ENCODE assay signal across 7 mouse cellular contexts in genomic region chr15:102202971-102203834, GRCm38 (mm10). TPM values are rescaled to one million over a fixed set of nuclear protein-coding genes. Genes with fewer than 3 reads are reported as not detected.
DNase-seq lines count a peak whose midpoint lies in the region; ATAC-seq lines count a peak whose summit lies in the region.

Gene Zfp740, plus strand, starts transcription at chr15:102203249.

- H3K4me2 ChIP-seq in embryonic facial prominence, embryonic 11.5 days (ENCODE audit: low read depth, low read length), result peak within 1 kb of the TSS; percentile 48
- peak within 1 kb of the TSS; percentile 46 for H3K4me2 ChIP-seq in limb, embryonic 11.5 days (ENCODE audit: low read depth, severe bottlenecking)
- H3K4me2 ChIP-seq in midbrain, embryonic 14.5 days (ENCODE audit: low read length), result peak within 1 kb of the TSS; percentile 78

- H3K27me3 ChIP-seq in embryonic facial prominence, embryonic 11.5 days (ENCODE audit: control insufficient read depth, insufficient read depth, low read length), result no peaks in the 10 kb centered on the region
- H3K27me3 ChIP-seq in limb, embryonic 11.5 days (ENCODE audit: control insufficient read depth, insufficient read depth, low read length), result no peaks in the 10 kb centered on the region
- no peaks in the 10 kb centered on the region for H3K27me3 ChIP-seq in midbrain, embryonic 14.5 days (ENCODE audit: control insufficient read depth, insufficient read depth, low read length)

- H3K9ac ChIP-seq in embryonic facial prominence, embryonic 11.5 days (replicated peaks; ENCODE audit: low read length), result peak within 1 kb of the TSS; percentile 95
- peak within 1 kb of the TSS; percentile 86 for H3K9ac ChIP-seq in limb, embryonic 11.5 days (ENCODE audit: low read length)
- H3K9ac ChIP-seq in midbrain, embryonic 14.5 days (replicated peaks; ENCODE audit: low read length), result peak within 1 kb of the TSS; percentile 87

- DNase-seq in adrenal gland, postnatal 14 days, result peak; percentile 99
- peak; percentile 95 for DNase-seq in embryonic facial prominence, embryonic 11.5 days (ENCODE audit: low spot score)
- peak; percentile 100 for DNase-seq in heart, adult 11 months
- DNase-seq in kidney, adult 18-20 months, result peak; percentile 93
- DNase-seq in limb, embryonic 11.5 days (ENCODE audit: low spot score), result peak; percentile 97
- peak; percentile 97 for DNase-seq in midbrain, embryonic 14.5 days
- DNase-seq in spleen, adult 18-20 months, result peak; percentile 91 to 95

- H3K4me3 ChIP-seq in embryonic facial prominence, embryonic 11.5 days (ENCODE audit: low read depth, low read length), result peak within 1 kb of the TSS; percentile 85
- peak within 1 kb of the TSS; percentile 79 for H3K4me3 ChIP-seq in limb, embryonic 11.5 days (ENCODE audit: low read depth, low read length)
- peak within 1 kb of the TSS; percentile 72 for H3K4me3 ChIP-seq in midbrain, embryonic 14.5 days (replicated peaks; ENCODE audit: low read depth, low read length)

- no peaks in the 10 kb centered on the region for H3K4me1 ChIP-seq in embryonic facial prominence, embryonic 11.5 days (ENCODE audit: control insufficient read depth, insufficient read depth, low read length)
- H3K4me1 ChIP-seq in limb, embryonic 11.5 days (ENCODE audit: control insufficient read depth, insufficient read depth, low read length), result peaks cover 16% of the 10 kb centered on the region
- H3K4me1 ChIP-seq in midbrain, embryonic 14.5 days (ENCODE audit: control insufficient read depth, insufficient read depth, low read length), result peaks cover 26% of the 10 kb centered on the region

- ATAC-seq in embryonic facial prominence, embryonic 11.5 days (replicated peaks; ENCODE audit: insufficient number of reproducible peaks, low FRiP score, low TSS enrichment, low read depth), result peak; percentile 95
- ATAC-seq in limb, embryonic 11.5 days (ENCODE audit: insufficient number of reproducible peaks, low FRiP score, low TSS enrichment, low read depth), result peak; percentile 91
- peak; percentile 96 for ATAC-seq in midbrain, embryonic 14.5 days (ENCODE audit: low FRiP score, low TSS enrichment)

- peaks cover 7% of the 10 kb centered on the region for H3K36me3 ChIP-seq in embryonic facial prominence, embryonic 11.5 days (replicated peaks; ENCODE audit: control insufficient read depth, insufficient read depth, low read depth, low read length)
- H3K36me3 ChIP-seq in limb, embryonic 11.5 days (ENCODE audit: control insufficient read depth, insufficient read depth, low read length), result peaks cover 8% of the 10 kb centered on the region; the same call in 1 of the 2 replicates
- peaks cover 26% of the 10 kb centered on the region for H3K36me3 ChIP-seq in midbrain, embryonic 14.5 days (ENCODE audit: control insufficient read depth, insufficient read depth, low read length)

- H3K27ac ChIP-seq in embryonic facial prominence, embryonic 11.5 days (replicated peaks; ENCODE audit: low read depth, low read length), result peak within 1 kb of the TSS; percentile 99
- peak within 1 kb of the TSS; percentile 99 for H3K27ac ChIP-seq in limb, embryonic 11.5 days (replicated peaks; ENCODE audit: low read depth, low read length)
- H3K27ac ChIP-seq in midbrain, embryonic 14.5 days (replicated peaks; ENCODE audit: low read depth, low read length), result peak within 1 kb of the TSS; percentile 99

- H3K9me3 ChIP-seq in embryonic facial prominence, embryonic 11.5 days (replicated peaks; ENCODE audit: control insufficient read depth, low read length), result no peaks in the 10 kb centered on the region
- no peaks in the 10 kb centered on the region for H3K9me3 ChIP-seq in limb, embryonic 11.5 days (ENCODE audit: control insufficient read depth, low read length)
- H3K9me3 ChIP-seq in midbrain, embryonic 14.5 days (ENCODE audit: control insufficient read depth, low read length), result no peaks in the 10 kb centered on the region

- WGBS in embryonic facial prominence, embryonic 11.5 days, result under 1% methylated on average over 67 of the region's 68 CpGs
- WGBS in limb, embryonic 11.5 days, result under 1% methylated on average over 58 of the region's 68 CpGs
- WGBS in midbrain, embryonic 14.5 days, result under 1% methylated on average over 66 of the region's 68 CpGs

RNA-seq across cellular contexts. Expression of gene Zfp740, which starts in this region (rescaled TPM):
- 58.4 and 83.0 TPM in 2 replicates for total RNA-seq in adrenal gland, postnatal 14 days (2021)
- polyA plus RNA-seq in embryonic facial prominence, embryonic 11.5 days (2014; fragmentation: Nextera tagmentation; extraction: Ambion mirVana), result 68.1 and 68.9 TPM in 2 replicates
- 67.5 and 71.1 TPM in 2 replicates for polyA plus RNA-seq in limb, embryonic 11.5 days (2014; fragmentation: Nextera tagmentation; extraction: Ambion mirVana)
- polyA plus RNA-seq in midbrain, embryonic 14.5 days (2014; fragmentation: Nextera tagmentation; extraction: Ambion mirVana), result 43.5 and 57.7 TPM in 2 replicates

Comparison
In these comparisons a context has a peak if more than half of its experiments do, and no peak if none do; other contexts are left out.
1. Peak in every context shown above with its lines: DNase-seq, ATAC-seq, H3K4me3 ChIP-seq and H3K27ac ChIP-seq.